Mouse (Mus musculus) limb, embryonic 13.5 days (tissue): ENCODE measurements around the gene Stat5b. TPM values are rescaled to one million over a fixed set of nuclear protein-coding genes. Genes with fewer than 3 reads are reported as not detected.
A peak's percentile ranks its signal among the peaks of the same experiment; 100 is the strongest.
"Not testable (repeated sequence)": the region's sequence is repeated elsewhere in the genome, so short reads cannot be mapped to it uniquely, and the experiment has no call there.

Experiments
- ATAC-seq: fragments of 200-750 bp; cut with Nextera tagmentation; 2 replicates; pipeline ENCODE4 v1.8.0; 2017; ENCODE audit warnings: low read depth, moderate number of reproducible peaks, moderate TSS enrichment; ENCODE audit not compliant: low FRiP score
- H3K27ac ChIP-seq: fragments of 300-500 bp; sonication (generic); 2 replicates; pipeline ENCODE4 v1.5.1; 2015; ENCODE audit warnings: inconsistent platforms, mild to moderate bottlenecking, moderate library complexity
- H3K27me3 ChIP-seq: fragments of 300-500 bp; sonication (generic); 2 replicates; pipeline ENCODE4 v1.6.1; 2015; ENCODE audit warnings: mild to moderate bottlenecking, inconsistent platforms
- H3K36me3 ChIP-seq: fragments of 300-500 bp; sonication (generic); 2 replicates; pipeline ENCODE4 v1.6.1; 2015; ENCODE audit warnings: inconsistent platforms, mild to moderate bottlenecking, moderate library complexity
- H3K4me1 ChIP-seq: fragments of 300-500 bp; sonication (generic); 2 replicates; pipeline ENCODE4 v1.6.1; 2015; ENCODE audit warnings: inconsistent platforms
- H3K4me2 ChIP-seq: fragments of 300-500 bp; sonication (generic); replicated peaks from 2 replicates; pipeline ENCODE4 v1.6.1; 2015; ENCODE audit warnings: inconsistent platforms, mild to moderate bottlenecking, moderate library complexity
- H3K4me3 ChIP-seq: fragments of 300-500 bp; sonication (generic); 2 replicates; pipeline ENCODE4 v1.5.1; 2015; ENCODE audit warnings: moderate library complexity, mild to moderate bottlenecking, inconsistent platforms
- H3K9ac ChIP-seq: fragments of 300-500 bp; sonication (generic); 2 replicates; pipeline ENCODE4 v1.6.1; 2015; ENCODE audit warnings: mild to moderate bottlenecking, inconsistent platforms
- H3K9me3 ChIP-seq: fragments of 300-500 bp; sonication (generic); 2 replicates; pipeline ENCODE4 v1.6.1; 2016; ENCODE audit warnings: inconsistent platforms
- WGBS: fragments of 180-500 bp; shearing (Covaris S2); methylation state at CpG from one replicate; pipeline ENCODE4 v1.1.7; 2015; 5-methylcytosine and 5-hydroxymethylcytosine counted together
- polyA plus RNA-seq: library from polyadenylated mRNA; unstranded; fragments of >200 nt; fragmentation: Nextera tagmentation; extraction: Ambion mirVana; gene quantifications from 2 replicates; pipeline ENCODE4 v1.2.1, GENCODE M21; 2015

Stat5b gene
- polyA plus RNA-seq, 1 experiment from 2014 or later = 19.8 TPM

GRCm38 (mm10) chr11:100795386-100795785 lies 55.1 kb downstream of the Stat5b start:
- Histone ChIP-seq H3K36me3 (peaks cover 26% of the 10 kb centered on the region), H3K27me3 (no peaks in the 10 kb centered on the region), H3K9me3 (no peaks in the 10 kb centered on the region), H3K27ac (no peak overlapping the region), H3K4me2 (no peak overlapping the region), H3K4me1 (0 out of 2 replicates have a peak, but pooled peaks cover 2% of the 10 kb centered on the region), H3K4me3 (no peak overlapping the region), H3K9ac (no peak overlapping the region)
- no peak for ATAC-seq
- WGBS = 98% methylated on average over 2 of the region's 2 CpGs

DNA sequence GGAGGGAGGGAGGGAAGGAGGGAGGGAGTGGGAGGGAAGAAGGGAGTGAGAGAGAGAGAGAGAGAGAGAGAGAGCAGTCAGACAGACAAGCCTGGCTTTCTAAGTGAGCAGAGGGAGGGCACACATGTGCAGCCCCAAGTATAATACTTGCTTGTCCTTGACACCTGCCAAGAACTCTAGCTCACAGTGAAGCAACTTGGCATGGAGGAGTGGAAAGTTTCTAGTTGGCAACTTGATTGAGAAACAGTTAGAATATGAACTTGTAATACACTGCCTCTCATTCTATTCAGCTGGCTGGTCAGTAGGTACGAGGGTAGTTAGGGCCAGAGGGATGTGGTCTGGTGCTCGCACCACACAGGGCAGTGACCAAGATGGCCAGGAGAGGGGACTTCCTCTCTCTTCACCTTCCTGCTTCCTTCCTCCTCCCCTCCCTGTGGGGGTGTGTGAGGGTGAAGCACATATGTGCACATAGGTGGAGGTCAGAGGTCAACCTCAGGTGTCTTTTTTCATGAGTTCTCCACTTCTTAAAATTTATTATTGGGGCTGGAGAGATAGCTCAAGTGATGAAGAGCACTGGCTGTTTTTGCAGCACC lies 59.0 kb downstream of the Stat5b start:
- no peak overlapping the region for H3K4me2 ChIP-seq
- H3K4me3 ChIP-seq = no peak overlapping the region
- no peaks in the 10 kb centered on the region for H3K9me3 ChIP-seq
- H3K27ac ChIP-seq = no peak overlapping the region
- no peak overlapping the region for H3K9ac ChIP-seq
- no peaks in the 10 kb centered on the region for H3K27me3 ChIP-seq
- peaks cover 12% of the 10 kb centered on the region; the same call in 1 of the 2 replicates for H3K4me1 ChIP-seq
- WGBS = 77% methylated on average over 2 of the region's 2 CpGs
- no peak for ATAC-seq
- H3K36me3 ChIP-seq = peaks cover 36% of the 10 kb centered on the region

DNA sequence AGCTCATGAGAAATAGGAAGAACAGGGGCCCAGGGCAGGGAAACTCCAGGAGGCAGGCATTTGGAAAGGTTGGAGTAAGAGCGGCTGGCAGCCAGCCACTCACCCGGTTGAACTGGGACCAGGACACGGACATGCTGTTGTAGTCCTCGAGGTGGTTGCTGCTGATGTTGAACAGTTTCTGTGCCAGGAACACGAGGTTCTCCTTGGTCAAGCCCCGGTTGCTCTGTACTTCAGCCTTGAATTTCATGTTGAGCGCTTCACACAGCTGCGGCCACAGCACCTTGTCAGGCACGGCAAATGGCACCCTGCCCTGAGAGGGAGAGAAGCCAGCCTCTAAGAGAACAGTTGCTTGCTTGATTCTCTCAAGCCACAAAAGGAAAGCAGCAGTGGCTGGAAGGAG lies 59.9 kb downstream of the Stat5b start:
- not testable (repeated sequence) for ATAC-seq, H3K9me3 ChIP-seq, H3K4me2 ChIP-seq, H3K27ac ChIP-seq, H3K27me3 ChIP-seq, H3K4me3 ChIP-seq, H3K9ac ChIP-seq
- Histone ChIP-seq H3K36me3 (peaks cover 34% of the 10 kb centered on the region), H3K4me1 (peaks cover 16% of the 10 kb centered on the region; the same call in 1 of the 2 replicates)
- WGBS = 88% methylated on average over 9 of the region's 9 CpGs

GRCm38 (mm10) chr11:100789702-100790101 lies 60.8 kb downstream of the Stat5b start:
- Histone ChIP-seq H3K4me3 (no peak overlapping the region), H3K4me2 (no peak overlapping the region), H3K9me3 (no peaks in the 10 kb centered on the region), H3K36me3 (peaks cover 39% of the 10 kb centered on the region), H3K27me3 (no peaks in the 10 kb centered on the region), H3K27ac (no peak overlapping the region), H3K9ac (no peak overlapping the region), H3K4me1 (peaks cover 16% of the 10 kb centered on the region; the same call in 1 of the 2 replicates)
- WGBS = 52% methylated on average over 3 of the region's 3 CpGs
- 0 out of 2 replicates have a peak, but pooled peaks have one; percentile 36 for ATAC-seq

DNA sequence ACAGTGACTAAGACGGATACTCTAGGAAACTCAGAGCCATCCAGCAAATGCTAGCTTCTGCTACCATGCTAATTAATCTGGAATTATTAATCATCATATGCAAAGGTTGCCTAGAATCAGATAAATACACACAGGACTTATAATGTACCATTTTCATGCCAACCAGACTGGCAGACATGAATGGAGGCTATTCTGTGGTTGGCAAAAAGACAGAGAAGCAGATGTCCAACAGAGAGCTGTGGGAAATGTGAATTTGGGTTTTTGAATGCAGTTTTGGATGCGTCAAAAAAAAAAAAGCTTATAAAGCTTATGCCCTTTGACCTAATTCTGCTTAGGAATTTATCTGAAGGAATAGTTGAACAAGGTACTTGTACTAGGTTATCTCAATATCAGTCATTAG lies 64.8 kb downstream of the Stat5b start:
- no peak overlapping the region for H3K27ac ChIP-seq
- H3K4me3 ChIP-seq = no peak overlapping the region
- no peaks in the 10 kb centered on the region for H3K9me3 ChIP-seq
- 98% methylated on average over 2 of the region's 2 CpGs for WGBS
- peaks cover 55% of the 10 kb centered on the region for H3K36me3 ChIP-seq
- H3K27me3 ChIP-seq = no peaks in the 10 kb centered on the region
- ATAC-seq = no peak
- H3K9ac ChIP-seq = no peak overlapping the region
- H3K4me1 ChIP-seq = peaks cover 16% of the 10 kb centered on the region; the same call in 1 of the 2 replicates
- no peak overlapping the region for H3K4me2 ChIP-seq

- no peak overlapping the region for H3K27ac ChIP-seq
- no peaks in the 10 kb centered on the region for H3K9me3 ChIP-seq
- H3K36me3 ChIP-seq = peaks cover 55% of the 10 kb centered on the region
- no peak overlapping the region for H3K4me3 ChIP-seq
- 84% methylated on average over 8 of the region's 8 CpGs for WGBS
- no peaks in the 10 kb centered on the region for H3K27me3 ChIP-seq
- no peak for ATAC-seq
- H3K4me2 ChIP-seq = no peak overlapping the region
- H3K9ac ChIP-seq = no peak overlapping the region
- peaks cover 12% of the 10 kb centered on the region; the same call in 1 of the 2 replicates for H3K4me1 ChIP-seq
Measured at GRCm38 (mm10) chr11:100784286-100784685, 66.2 kb downstream of the Stat5b start.

DNA sequence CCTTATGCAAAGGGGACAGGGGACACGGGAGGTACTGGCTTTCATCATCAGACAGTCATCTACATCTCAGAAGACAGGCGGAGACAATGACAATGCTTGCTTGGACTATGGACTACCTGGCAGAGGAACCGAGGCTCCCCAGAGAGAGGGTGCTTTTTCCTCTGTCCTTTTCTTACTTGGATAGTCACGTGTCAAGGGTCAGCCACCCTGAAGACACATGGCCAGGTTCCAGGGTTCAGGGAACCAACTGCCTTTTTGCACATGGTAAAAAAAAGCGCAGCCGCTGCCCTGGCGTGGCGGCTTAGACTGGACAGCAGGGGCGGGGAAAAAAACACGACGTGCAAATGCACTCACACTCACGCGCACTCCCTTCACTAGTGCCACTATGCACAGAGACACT lies 68.0 kb downstream of the Stat5b start:
- Histone ChIP-seq H3K36me3 (peaks cover 51% of the 10 kb centered on the region), H3K9me3 (no peaks in the 10 kb centered on the region), H3K4me2 (no peak overlapping the region), H3K27ac (no peak overlapping the region), H3K4me1 (0 out of 2 replicates have a peak, but pooled peaks cover 4% of the 10 kb centered on the region), H3K27me3 (no peaks in the 10 kb centered on the region), H3K9ac (no peak overlapping the region), H3K4me3 (no peak overlapping the region)
- 90% methylated on average over 13 of the region's 13 CpGs for WGBS
- no peak for ATAC-seq

GRCm38 (mm10) chr11:100781763-100782475 lies 68.6 kb downstream of the Stat5b start:
- Histone ChIP-seq H3K36me3 (peaks cover 51% of the 10 kb centered on the region), H3K9me3 (no peaks in the 10 kb centered on the region), H3K4me2 (no peak overlapping the region), H3K9ac (no peak overlapping the region), H3K27ac (no peak overlapping the region), H3K27me3 (no peaks in the 10 kb centered on the region), H3K4me1 (0 out of 2 replicates have a peak, but pooled peaks cover 4% of the 10 kb centered on the region), H3K4me3 (no peak overlapping the region)
- 90% methylated on average over 15 of the region's 15 CpGs for WGBS
- ATAC-seq = no peak

GRCm38 (mm10) chr11:100780247-100780646 lies 70.3 kb downstream of the Stat5b start:
- Histone ChIP-seq H3K27me3 (no peaks in the 10 kb centered on the region), H3K4me2 (no peak overlapping the region), H3K36me3 (peaks cover 44% of the 10 kb centered on the region), H3K27ac (no peak overlapping the region), H3K4me1 (no peaks in the 10 kb centered on the region), H3K4me3 (no peak overlapping the region), H3K9ac (no peak overlapping the region), H3K9me3 (no peaks in the 10 kb centered on the region)
- ATAC-seq = no peak
- 85% methylated on average over 8 of the region's 8 CpGs for WGBS

DNA sequence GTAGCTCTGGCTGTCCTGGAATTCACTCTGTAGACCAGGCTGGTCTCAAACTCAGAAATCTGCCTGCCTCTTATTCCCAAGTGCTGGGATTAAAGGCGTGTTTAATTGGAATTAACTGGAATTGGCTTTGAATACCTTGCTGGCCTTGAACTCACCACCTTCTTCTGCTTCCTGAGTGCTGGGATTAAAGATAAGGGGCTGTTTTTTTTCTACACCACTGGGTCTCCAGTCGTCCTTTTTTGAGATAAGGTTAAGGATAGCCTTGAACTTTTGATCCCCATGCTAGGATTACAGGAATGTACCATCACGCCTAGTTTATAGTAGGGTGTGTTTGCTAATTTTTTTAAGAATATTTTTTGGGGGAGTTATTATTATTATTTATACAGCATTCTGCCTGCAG lies 72.5 kb downstream of the Stat5b start:
- H3K4me2 ChIP-seq = no peak overlapping the region
- H3K27ac ChIP-seq = no peak overlapping the region
- no peak for ATAC-seq
- no peaks in the 10 kb centered on the region for H3K9me3 ChIP-seq
- H3K36me3 ChIP-seq = peaks cover 31% of the 10 kb centered on the region
- H3K9ac ChIP-seq = no peak overlapping the region
- H3K4me3 ChIP-seq = no peak overlapping the region
- H3K27me3 ChIP-seq = no peaks in the 10 kb centered on the region
- 72% methylated on average over 3 of the region's 3 CpGs for WGBS
- no peaks in the 10 kb centered on the region for H3K4me1 ChIP-seq

- 82% methylated on average over 10 of the region's 10 CpGs for WGBS
- Histone ChIP-seq H3K27me3 (no peaks in the 10 kb centered on the region), H3K4me2 (no peak overlapping the region), H3K9me3 (no peaks in the 10 kb centered on the region), H3K4me1 (no peaks in the 10 kb centered on the region), H3K27ac (no peak overlapping the region), H3K36me3 (peaks cover 15% of the 10 kb centered on the region), H3K4me3 (no peak overlapping the region), H3K9ac (no peak overlapping the region)
- no peak for ATAC-seq
Measured at GRCm38 (mm10) chr11:100775921-100776320, 74.6 kb downstream of the Stat5b start.

- Histone ChIP-seq H3K27me3 (no peaks in the 10 kb centered on the region), H3K9me3 (no peaks in the 10 kb centered on the region), H3K4me3 (no peak overlapping the region), H3K9ac (no peak overlapping the region), H3K27ac (no peak overlapping the region), H3K4me1 (peaks cover 7% of the 10 kb centered on the region), H3K4me2 (no peak overlapping the region), H3K36me3 (peaks cover 7% of the 10 kb centered on the region)
- no peak for ATAC-seq
- 79% methylated on average over 4 of the region's 4 CpGs for WGBS
Measured at GRCm38 (mm10) chr11:100774261-100774660, 76.3 kb downstream of the Stat5b start.
